Mouse (Mus musculus): ENCODE measurements at regions not wholly inside any gene's neighbourhood (a gene's known extent, or its start where the extent isn't known, plus 50 kb on each side); places are given as distances from the start of the nearest gene placed in this dataset.

DNA sequence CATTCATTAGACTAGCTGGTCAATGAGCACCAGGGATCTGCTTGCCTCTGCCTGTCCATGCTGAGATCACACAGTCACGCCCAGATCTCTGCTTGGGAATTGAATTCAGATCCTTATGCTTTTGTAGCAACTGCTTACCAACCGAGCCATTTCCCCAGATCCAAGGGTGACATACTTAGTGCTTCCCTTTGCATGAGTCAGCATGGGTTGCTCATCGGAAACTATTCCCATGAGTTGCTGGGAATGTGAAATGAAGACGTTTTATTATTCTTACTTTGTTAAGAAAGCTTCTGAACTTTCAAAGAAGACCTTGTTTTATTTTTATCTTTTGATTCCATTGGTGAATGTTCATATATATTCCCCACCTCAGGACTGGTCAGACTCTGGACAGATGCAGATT lies 82.3 kb upstream of the Far2 start:
- DNase-seq (ENCODE audit: low spot score): no peak

DNA sequence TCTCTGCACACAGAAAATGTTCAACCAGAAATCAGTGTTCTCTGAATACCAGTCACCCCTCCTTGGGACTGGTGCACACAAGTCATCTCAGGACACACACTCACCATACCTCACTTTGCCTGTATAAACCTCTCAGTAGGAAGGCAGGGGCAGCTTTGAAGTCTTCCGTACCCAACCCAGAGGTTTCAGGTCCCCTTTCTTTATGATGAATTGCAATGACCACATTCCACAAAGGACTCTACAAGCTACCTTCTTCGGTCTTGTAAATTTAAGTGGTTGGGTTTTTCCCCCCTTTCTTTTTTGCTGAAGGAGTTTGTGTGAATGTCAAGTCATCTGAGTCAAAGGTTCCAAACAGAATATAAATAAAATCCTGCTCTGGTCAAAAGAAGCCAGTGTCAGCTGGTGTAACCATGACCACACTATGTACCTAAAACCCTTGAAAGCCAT lies 76.9 kb upstream of the Far2 start:
- no peak for DNase-seq (ENCODE audit: low spot score)

- DNase-seq (ENCODE audit: low spot score): no peak
Measured at GRCm38 (mm10) chr6:147972552-147972951, 74.5 kb upstream of the Far2 start.

DNA sequence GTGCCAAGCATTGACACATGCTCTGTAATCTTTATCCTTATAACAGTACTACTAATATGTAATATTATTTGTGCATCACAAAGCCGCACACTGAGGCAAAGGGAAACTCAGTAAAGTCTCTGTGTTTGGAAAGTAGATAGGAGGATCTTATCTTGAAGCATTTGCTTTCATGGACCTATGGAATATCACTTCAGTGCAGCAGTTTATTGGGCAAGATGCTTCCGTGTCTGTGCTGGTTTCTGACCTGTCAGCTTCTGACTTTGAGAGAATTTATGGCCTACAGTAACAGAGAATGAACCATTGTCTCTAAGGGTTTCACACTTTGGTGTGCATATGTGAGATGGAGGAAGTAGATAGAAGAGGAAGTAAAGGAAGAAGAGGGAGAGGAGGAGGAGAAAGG lies 74.0 kb upstream of the Far2 start:
- DNase-seq (ENCODE audit: low spot score): no peak

DNA sequence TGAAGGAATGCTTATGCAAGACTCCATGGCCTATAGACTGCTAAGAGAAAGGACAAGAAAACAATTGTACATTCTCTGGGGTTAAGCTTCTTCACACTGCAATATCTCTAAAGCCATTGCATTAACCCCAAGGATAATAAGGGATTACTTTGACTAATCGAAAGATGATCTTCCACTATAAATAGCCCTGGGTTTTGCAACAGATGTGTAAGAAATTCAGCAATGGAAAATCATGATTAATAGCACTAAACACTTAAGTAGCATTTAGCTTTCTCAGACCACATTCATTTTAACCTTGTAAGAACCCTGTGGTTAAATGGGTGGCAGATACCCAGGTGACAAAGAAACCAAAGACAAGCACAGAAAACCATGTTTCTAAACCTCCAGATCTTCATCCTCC lies 71.1 kb upstream of the Far2 start:
- DNase-seq (ENCODE audit: low spot score): no peak

DNA sequence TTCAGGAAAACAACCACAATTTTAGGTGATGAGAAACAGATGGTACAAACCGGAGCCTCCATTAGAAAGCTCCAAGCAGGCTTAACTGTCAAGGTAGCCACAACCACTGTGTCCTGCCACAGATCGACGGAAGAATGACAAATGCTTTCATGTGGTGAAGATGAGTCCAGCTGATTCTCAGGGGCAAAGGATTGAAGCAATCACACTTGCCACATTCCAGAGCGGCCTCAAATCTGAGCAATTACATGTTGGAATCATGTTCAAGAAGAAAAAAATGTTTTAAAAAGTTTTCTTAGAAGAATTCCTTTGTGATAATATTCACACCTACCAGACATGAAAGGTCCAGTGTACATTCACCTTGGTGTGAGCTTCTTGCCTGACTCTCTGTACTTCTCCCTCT lies 57.7 kb upstream of the Far2 start:
- no peak for DNase-seq (ENCODE audit: low spot score)
